Mouse (Mus musculus) megakaryocyte, adult 5-6 weeks (primary cell): Measurements from ENCODE around the gene Adamts4. TPM values are rescaled to one million over a fixed set of nuclear protein-coding genes. Genes with fewer than 3 reads are reported as not detected.
"Not testable (repeated sequence)": the region's sequence is repeated elsewhere in the genome, so short reads cannot be mapped to it uniquely, and the experiment has no call there.

ENCODE experiments used
- ATAC-seq: 2 replicates; pipeline ENCODE4 v1.8.0; 2016; ENCODE audit warnings: mild to moderate bottlenecking, inconsistent platforms; ENCODE audit not compliant: poor library complexity, severe bottlenecking
- total RNA-seq, 2 experiments: library from RNA; stranded (forward) in 1 of 2; stranded (reverse) in 1 of 2; fragments of 153-499, 151-499 nt in 1 of 2; fragments of 221-1000, 200-1000 nt in 1 of 2; gene quantifications; 2 replicates each; pipeline versions ENCODE4 v1.2.3 to v1.2.4; 2015 to 2017

The Adamts4 gene
- total RNA-seq, 2 experiments from 2014 or later, result not detected

DNA sequence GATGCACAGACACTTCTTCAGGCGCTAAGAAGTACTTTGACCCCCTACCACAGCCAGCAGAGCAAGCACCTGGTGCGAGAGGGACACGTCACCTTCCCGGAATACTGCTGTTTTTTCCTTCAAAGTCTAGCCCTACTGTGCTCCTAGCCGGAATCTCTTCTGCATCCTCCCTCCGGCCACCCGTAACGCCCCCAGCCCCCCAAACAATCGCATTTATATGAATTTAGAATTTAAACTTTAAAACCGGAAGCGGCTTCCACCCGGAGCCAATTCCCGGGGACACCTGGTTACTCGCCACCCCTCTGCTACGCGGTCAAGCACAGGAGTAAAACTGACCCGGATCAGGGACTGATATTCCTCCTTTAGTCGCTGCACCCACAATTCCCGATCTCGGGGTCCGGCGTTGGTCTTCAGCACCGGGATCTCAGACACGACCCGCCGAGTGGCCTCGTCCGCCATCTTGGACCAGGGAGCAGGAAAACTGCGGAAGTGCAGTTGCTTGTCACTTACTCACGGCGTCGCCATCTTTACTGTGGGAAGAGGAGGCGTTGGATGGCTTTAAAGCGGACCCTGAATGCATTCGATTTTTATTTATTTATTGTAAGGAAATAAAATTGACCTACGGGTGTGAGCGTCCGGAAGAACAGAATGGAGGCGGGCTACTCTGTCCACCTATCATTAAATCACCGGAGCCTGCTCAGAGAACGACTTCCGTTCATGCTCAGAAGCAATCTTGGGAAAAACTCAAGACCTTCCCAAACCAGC, 44.3 kb downstream of the Adamts4 start, which contains the start of gene Ufc1:
Gene Ufc1 (minus strand): TSS at position 727 of the 765 bp plus-strand sequence.
- peak; percentile 99 for ATAC-seq

DNA sequence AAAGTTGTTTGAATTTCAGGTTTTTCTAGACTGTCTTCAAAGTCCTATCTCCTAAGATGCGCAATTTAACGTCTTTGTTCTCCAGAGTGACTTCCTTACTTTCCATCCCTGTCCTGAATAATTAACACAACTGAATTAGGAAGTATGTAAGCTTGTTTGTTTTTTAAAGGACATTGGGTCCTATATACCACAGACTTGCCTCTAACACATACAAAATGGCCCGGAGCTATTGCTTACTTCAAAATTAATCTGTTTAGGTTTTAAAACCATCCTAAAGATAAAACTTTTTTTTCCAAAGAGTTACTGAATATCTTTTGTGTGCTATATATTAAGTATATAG, 44.8 kb downstream of the Adamts4 start:
- ATAC-seq, result peak; percentile 19; the same call in 1 of the 2 replicates

DNA sequence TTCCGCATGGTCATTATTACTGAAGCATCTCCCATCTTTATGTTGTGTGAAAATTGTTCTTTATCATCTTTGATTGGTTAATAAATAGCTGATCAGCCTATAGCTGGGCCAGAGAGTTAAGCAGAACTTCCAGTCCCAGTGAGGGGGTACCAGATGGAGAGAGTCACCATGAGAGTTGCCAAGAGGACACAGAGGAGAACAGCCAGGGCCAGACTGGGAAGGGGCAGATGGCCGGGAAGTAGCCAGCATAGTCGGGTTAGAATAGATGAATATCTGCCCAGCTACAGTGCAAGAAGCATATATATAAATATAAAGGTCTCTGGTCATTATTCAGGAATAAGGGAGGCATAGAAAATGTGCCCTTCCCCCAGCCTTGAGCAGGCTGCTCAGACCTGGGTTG, 48.0 kb downstream of the Adamts4 start:
- ATAC-seq, result no peak

DNA sequence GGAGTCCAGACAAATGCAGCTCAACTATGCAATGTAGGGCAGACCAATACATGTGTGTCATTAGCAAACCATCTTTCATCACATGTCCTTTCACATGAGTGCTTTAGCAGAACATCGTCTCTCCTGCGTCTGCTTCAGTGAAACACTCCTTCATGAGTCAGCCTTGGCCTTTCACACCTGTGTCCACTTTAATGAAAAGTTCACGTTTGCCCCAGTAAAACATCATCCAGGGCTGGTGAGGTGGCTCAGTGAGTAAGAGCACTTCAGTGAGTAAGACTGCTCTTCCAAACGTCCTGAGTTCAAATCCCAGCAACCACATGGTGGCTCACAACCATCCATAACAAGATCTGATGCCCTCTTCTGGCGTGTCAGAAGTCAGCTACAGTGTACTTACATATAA, 55.9 kb downstream of the Adamts4 start:
- not testable (repeated sequence) for ATAC-seq

DNA sequence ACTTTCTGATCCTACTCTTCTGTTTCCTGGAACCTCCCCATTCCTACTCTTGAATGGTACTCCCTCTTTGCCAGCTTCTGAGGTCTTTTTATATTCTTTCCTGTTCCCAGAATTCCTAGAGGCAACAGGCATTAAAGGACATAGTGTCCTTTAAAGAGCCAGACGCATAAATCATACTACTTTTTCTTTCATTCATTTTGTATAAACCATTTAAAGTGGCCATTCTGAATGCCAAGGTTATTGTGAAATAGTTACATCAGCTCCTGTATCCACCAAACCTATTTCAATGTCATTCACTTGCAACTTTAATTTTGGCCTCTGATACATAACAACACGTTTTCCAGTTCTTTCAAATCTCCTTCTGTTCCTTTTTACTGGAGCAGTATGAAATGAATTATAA, 59.1 kb downstream of the Adamts4 start:
- no peak for ATAC-seq

Other genes starting within 250 kb of the Adamts4 start
- gene Fcgr4, start 231.5 kb upstream of the Adamts4 start, total RNA-seq (2015), result 34.6 and 34.8 TPM in 2 replicates
- gene Fcgr4, start 231.5 kb upstream of the Adamts4 start, total RNA-seq (2017), result 30.0 and 47.4 TPM in 2 replicates
- 499 and 513 TPM in 2 replicates for gene Fcgr3, start 185.5 kb upstream of the Adamts4 start, total RNA-seq (2015)
- gene Fcgr3, start 185.5 kb upstream of the Adamts4 start, total RNA-seq (2017), result 540 and 572 TPM in 2 replicates
- 0.91 and 1.0 TPM in 2 replicates for gene Cfap126, start 136.5 kb upstream of the Adamts4 start, total RNA-seq (2015)
- gene Cfap126, start 136.5 kb upstream of the Adamts4 start, total RNA-seq (2017), result 0.59 TPM in 1 of 2 replicates, not detected in the other
- 102 and 130 TPM in 2 replicates for gene Sdhc, start 99.8 kb upstream of the Adamts4 start, total RNA-seq (2015)
- 34.5 and 43.0 TPM in 2 replicates for gene Sdhc, start 99.8 kb upstream of the Adamts4 start, total RNA-seq (2017)
- not detected in 2 replicates for gene Mpz, start 99.7 kb upstream of the Adamts4 start, total RNA-seq (2015)
- gene Mpz, start 99.7 kb upstream of the Adamts4 start, total RNA-seq (2017), result not detected in 2 replicates
- 1.2 and 1.4 TPM in 2 replicates for gene Pcp4l1, start 54.2 kb upstream of the Adamts4 start, total RNA-seq (2015)
- gene Pcp4l1, start 54.2 kb upstream of the Adamts4 start, total RNA-seq (2017), result 0.44 and 0.73 TPM in 2 replicates
- not detected in 2 replicates for gene Nr1i3, start 36.5 kb upstream of the Adamts4 start, total RNA-seq (2015)
- gene Nr1i3, start 36.5 kb upstream of the Adamts4 start, total RNA-seq (2017), result 0.04 TPM in 2 replicates
- gene Tomm40l, start 27.9 kb upstream of the Adamts4 start, total RNA-seq (2015), result 7.3 and 8.2 TPM in 2 replicates
- gene Tomm40l, start 27.9 kb upstream of the Adamts4 start, total RNA-seq (2017), result 8.5 and 14.4 TPM in 2 replicates
- gene Apoa2, start 25.4 kb upstream of the Adamts4 start, total RNA-seq (2015), result 0.87 TPM in 1 of 2 replicates, not detected in the other
- not detected in 2 replicates for gene Apoa2, start 25.4 kb upstream of the Adamts4 start, total RNA-seq (2017)
- gene Fcer1g, start 16.1 kb upstream of the Adamts4 start, total RNA-seq (2015), result 2,036 and 2,044 TPM in 2 replicates
- gene Fcer1g, start 16.1 kb upstream of the Adamts4 start, total RNA-seq (2017), result 995 and 1,060 TPM in 2 replicates
- 235 and 245 TPM in 2 replicates for gene Ndufs2, start 967 bp downstream of the Adamts4 start, total RNA-seq (2015)
- 276 and 306 TPM in 2 replicates for gene Ndufs2, start 967 bp downstream of the Adamts4 start, total RNA-seq (2017)
- gene B4galt3, start 19.9 kb downstream of the Adamts4 start, total RNA-seq (2015), result 17.8 and 20.4 TPM in 2 replicates
- 28.5 and 33.5 TPM in 2 replicates for gene B4galt3, start 19.9 kb downstream of the Adamts4 start, total RNA-seq (2017)
- 26.5 and 27.4 TPM in 2 replicates for gene Ppox, start 30.8 kb downstream of the Adamts4 start, total RNA-seq (2015)
- 14.5 and 18.0 TPM in 2 replicates for gene Ppox, start 30.8 kb downstream of the Adamts4 start, total RNA-seq (2017)
- 41.1 and 41.9 TPM in 2 replicates for gene Usp21, start 37.6 kb downstream of the Adamts4 start, total RNA-seq (2015)
- 20.2 and 28.9 TPM in 2 replicates for gene Usp21, start 37.6 kb downstream of the Adamts4 start, total RNA-seq (2017)
- 95.3 and 105 TPM in 2 replicates for gene Ufc1, start 44.6 kb downstream of the Adamts4 start, total RNA-seq (2015)
- gene Ufc1, start 44.6 kb downstream of the Adamts4 start, total RNA-seq (2017), result 54.6 and 78.6 TPM in 2 replicates
- 22.4 and 23.6 TPM in 2 replicates for gene Dedd, start 78.7 kb downstream of the Adamts4 start, total RNA-seq (2015)
- gene Dedd, start 78.7 kb downstream of the Adamts4 start, total RNA-seq (2017), result 12.1 and 13.1 TPM in 2 replicates
- 6.5 and 9.7 TPM in 2 replicates for gene Nit1, start 95.2 kb downstream of the Adamts4 start, total RNA-seq (2015)
- 37.1 and 39.2 TPM in 2 replicates for gene Nit1, start 95.2 kb downstream of the Adamts4 start, total RNA-seq (2017)
- gene Pfdn2, start 95.2 kb downstream of the Adamts4 start, total RNA-seq (2015), result 26.1 and 38.4 TPM in 2 replicates
- gene Pfdn2, start 95.2 kb downstream of the Adamts4 start, total RNA-seq (2017), result 16.0 and 27.3 TPM in 2 replicates
- gene Klhdc9, start 110.4 kb downstream of the Adamts4 start, total RNA-seq (2015), result 0.09 TPM in 1 of 2 replicates, not detected in the other
- 0.16 and 0.59 TPM in 2 replicates for gene Klhdc9, start 110.4 kb downstream of the Adamts4 start, total RNA-seq (2017)
- 0.66 and 1.2 TPM in 2 replicates for gene Nectin4, start 119.7 kb downstream of the Adamts4 start, total RNA-seq (2015)
- 1.3 and 2.1 TPM in 2 replicates for gene Nectin4, start 119.7 kb downstream of the Adamts4 start, total RNA-seq (2017)
- gene Arhgap30, start 138.5 kb downstream of the Adamts4 start, total RNA-seq (2015), result 95.6 and 105 TPM in 2 replicates
- 231 and 235 TPM in 2 replicates for gene Arhgap30, start 138.5 kb downstream of the Adamts4 start, total RNA-seq (2017)
- gene Usf1, start 160.9 kb downstream of the Adamts4 start, total RNA-seq (2015), result 23.0 and 27.0 TPM in 2 replicates
- gene Usf1, start 160.9 kb downstream of the Adamts4 start, total RNA-seq (2017), result 76.7 and 80.1 TPM in 2 replicates
- 3.8 and 4.1 TPM in 2 replicates for gene Tstd1, start 168.5 kb downstream of the Adamts4 start, total RNA-seq (2015)
- gene Tstd1, start 168.5 kb downstream of the Adamts4 start, total RNA-seq (2017), result 0.61 and 5.1 TPM in 2 replicates
- gene F11r, start 187.1 kb downstream of the Adamts4 start, total RNA-seq (2015), result 0.33 and 0.59 TPM in 2 replicates
- not detected in 2 replicates for gene F11r, start 187.1 kb downstream of the Adamts4 start, total RNA-seq (2017)